Mouse (Mus musculus) lung, embryonic 16.5 days (tissue): Measurements from ENCODE around the gene Pde1c. TPM values are rescaled to one million over a fixed set of nuclear protein-coding genes. Genes with fewer than 3 reads are reported as not detected.

Experiments
- microRNA-seq: library from miRNA; unstranded; fragments of <30 nt; microRNA quantifications from one replicate; pipeline ENCODE4, GENCODE M21; 2016
- polyA plus RNA-seq: library from polyadenylated mRNA; unstranded; fragments of >200 nt; fragmentation: Nextera tagmentation; extraction: Ambion mirVana; gene quantifications from 2 replicates; pipeline ENCODE4 v1.2.1, GENCODE M21; 2015

The Pde1c gene
- polyA plus RNA-seq, 1 experiment from 2014 or later: 0.89 TPM

Small RNAs within 50 kb of the gene (microRNA-seq; reads per million reads assigned to microRNA genes)
- not detected for gene Gm44413

Other genes starting within 250 kb of the Pde1c start
- 114 and 133 TPM in 2 replicates for gene Lsm5, start 135.6 kb upstream of the Pde1c start, polyA plus RNA-seq
- gene Avl9, start 145.8 kb upstream of the Pde1c start, polyA plus RNA-seq: 10.9 and 11.2 TPM in 2 replicates
- gene Kbtbd2, start 228.7 kb upstream of the Pde1c start, polyA plus RNA-seq: 27.8 and 28.3 TPM in 2 replicates